Mouse (Mus musculus) kidney, postnatal 14 days (tissue): Measurements from ENCODE around the gene Vkorc1l1.
A peak's percentile ranks its signal among the peaks of the same experiment; 100 is the strongest.

Experiments
- DNase-seq: peaks from one replicate; pipeline ENCODE4 v3.0.0; 2022; ENCODE audit warnings: mixed read lengths

Gene Vkorc1l1

GRCm38 (mm10) chr5:129942073-129942939 is 536 bp downstream of the Vkorc1l1 start:
- DNase-seq, result peak; percentile 51

- no peak for DNase-seq
Observed at GRCm38 (mm10) chr5:129943402-129943801, 1.6 kb downstream of the Vkorc1l1 start.

GRCm38 (mm10) chr5:129947528-129948033 is 5.8 kb downstream of the Vkorc1l1 start:
- DNase-seq, result no peak

GRCm38 (mm10) chr5:129952143-129952542 is 10.4 kb downstream of the Vkorc1l1 start:
- no peak for DNase-seq

- DNase-seq, result peak; percentile 12
Observed at GRCm38 (mm10) chr5:129954473-129955254, 12.9 kb downstream of the Vkorc1l1 start.

- no peak for DNase-seq
Observed at GRCm38 (mm10) chr5:129955792-129956191, 14.0 kb downstream of the Vkorc1l1 start.

- DNase-seq, result no peak
Observed at GRCm38 (mm10) chr5:129963224-129963623, 21.5 kb downstream of the Vkorc1l1 start.

- DNase-seq, result no peak
Observed at GRCm38 (mm10) chr5:129966448-129966847, 24.7 kb downstream of the Vkorc1l1 start.

- no peak for DNase-seq
Observed at GRCm38 (mm10) chr5:129968417-129968816, 26.6 kb downstream of the Vkorc1l1 start.

- DNase-seq, result no peak
Observed at GRCm38 (mm10) chr5:129971491-129971890, 29.7 kb downstream of the Vkorc1l1 start.

GRCm38 (mm10) chr5:129974354-129974753 is 32.6 kb downstream of the Vkorc1l1 start:
- no peak for DNase-seq

- no peak for DNase-seq
Observed at GRCm38 (mm10) chr5:129974866-129975311, 33.1 kb downstream of the Vkorc1l1 start.

- DNase-seq, result no peak
Observed at GRCm38 (mm10) chr5:129977768-129978167, 36.0 kb downstream of the Vkorc1l1 start.

- no peak for DNase-seq
Observed at GRCm38 (mm10) chr5:129978608-129979007, 36.8 kb downstream of the Vkorc1l1 start.

- no peak for DNase-seq
Observed at GRCm38 (mm10) chr5:129980216-129980615, 38.4 kb downstream of the Vkorc1l1 start.

- DNase-seq, result no peak
Observed at GRCm38 (mm10) chr5:129989376-129989775, 47.6 kb downstream of the Vkorc1l1 start.

GRCm38 (mm10) chr5:129991898-129992297 is 50.1 kb downstream of the Vkorc1l1 start:
- DNase-seq, result no peak

GRCm38 (mm10) chr5:129993374-129993773 is 51.6 kb downstream of the Vkorc1l1 start:
- no peak for DNase-seq

GRCm38 (mm10) chr5:129994989-129995388 is 53.2 kb downstream of the Vkorc1l1 start:
- DNase-seq, result no peak

GRCm38 (mm10) chr5:129997700-129998099 is 55.9 kb downstream of the Vkorc1l1 start:
- DNase-seq, result no peak

GRCm38 (mm10) chr5:129999097-129999496 is 57.3 kb downstream of the Vkorc1l1 start:
- peak; percentile 76 for DNase-seq

GRCm38 (mm10) chr5:130000735-130001134 is 59.0 kb downstream of the Vkorc1l1 start:
- no peak for DNase-seq

- DNase-seq, result no peak
Observed at GRCm38 (mm10) chr5:130001356-130001987, 59.7 kb downstream of the Vkorc1l1 start.
